Mouse (Mus musculus) urinary bladder, postnatal 36 days (tissue): ENCODE data around the gene Prkcz.

ENCODE experiments used
- DNase-seq, 2 experiments: peaks; one replicate each; pipeline ENCODE4 v3.0.0; 2022; ENCODE audit warnings: low spot score in 2 of 2, mixed read lengths in 1 of 2

Prkcz gene

DNA sequence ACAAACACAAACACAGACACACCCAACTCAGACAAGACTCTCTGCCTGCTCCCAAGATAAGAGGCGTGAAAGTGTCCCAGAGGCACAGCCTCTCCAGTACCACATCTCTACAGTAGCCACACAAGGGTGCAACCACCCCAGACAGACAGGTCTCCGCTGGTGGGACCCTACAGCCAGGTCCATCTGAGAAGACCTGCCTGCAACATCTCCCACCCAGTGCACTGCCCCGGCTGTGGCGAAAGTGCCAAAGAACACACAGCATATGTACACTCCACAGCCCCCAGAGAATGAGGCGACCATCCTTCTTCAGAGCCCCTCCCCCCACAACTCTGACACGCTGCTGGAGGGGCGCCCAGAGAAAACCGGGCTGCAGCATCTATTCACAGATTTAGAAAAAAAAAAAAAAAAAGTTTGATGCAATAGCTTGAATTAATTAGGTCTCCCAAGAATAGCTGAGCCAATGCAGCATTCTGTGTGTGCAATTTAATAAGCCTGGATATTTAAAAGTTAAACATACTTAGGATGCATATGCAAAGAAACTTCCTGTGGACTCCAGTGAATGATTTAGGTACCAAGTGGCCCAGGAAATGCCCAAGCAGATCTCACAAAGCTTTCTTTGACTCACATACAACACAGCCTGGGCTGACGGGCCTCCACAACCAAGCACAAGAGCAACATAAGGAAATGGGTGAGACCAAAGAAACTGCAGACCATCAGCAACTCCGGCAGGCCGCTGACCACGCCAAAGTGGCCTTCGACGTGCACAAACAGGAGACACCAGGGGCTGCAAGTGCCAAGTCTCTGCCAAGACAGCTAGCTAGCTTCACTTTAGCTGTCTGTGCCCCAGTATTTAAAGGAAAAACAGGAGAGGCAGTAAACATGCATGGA lies 140.7 kb downstream of the Prkcz start:
- DNase-seq, result no peak

DNA sequence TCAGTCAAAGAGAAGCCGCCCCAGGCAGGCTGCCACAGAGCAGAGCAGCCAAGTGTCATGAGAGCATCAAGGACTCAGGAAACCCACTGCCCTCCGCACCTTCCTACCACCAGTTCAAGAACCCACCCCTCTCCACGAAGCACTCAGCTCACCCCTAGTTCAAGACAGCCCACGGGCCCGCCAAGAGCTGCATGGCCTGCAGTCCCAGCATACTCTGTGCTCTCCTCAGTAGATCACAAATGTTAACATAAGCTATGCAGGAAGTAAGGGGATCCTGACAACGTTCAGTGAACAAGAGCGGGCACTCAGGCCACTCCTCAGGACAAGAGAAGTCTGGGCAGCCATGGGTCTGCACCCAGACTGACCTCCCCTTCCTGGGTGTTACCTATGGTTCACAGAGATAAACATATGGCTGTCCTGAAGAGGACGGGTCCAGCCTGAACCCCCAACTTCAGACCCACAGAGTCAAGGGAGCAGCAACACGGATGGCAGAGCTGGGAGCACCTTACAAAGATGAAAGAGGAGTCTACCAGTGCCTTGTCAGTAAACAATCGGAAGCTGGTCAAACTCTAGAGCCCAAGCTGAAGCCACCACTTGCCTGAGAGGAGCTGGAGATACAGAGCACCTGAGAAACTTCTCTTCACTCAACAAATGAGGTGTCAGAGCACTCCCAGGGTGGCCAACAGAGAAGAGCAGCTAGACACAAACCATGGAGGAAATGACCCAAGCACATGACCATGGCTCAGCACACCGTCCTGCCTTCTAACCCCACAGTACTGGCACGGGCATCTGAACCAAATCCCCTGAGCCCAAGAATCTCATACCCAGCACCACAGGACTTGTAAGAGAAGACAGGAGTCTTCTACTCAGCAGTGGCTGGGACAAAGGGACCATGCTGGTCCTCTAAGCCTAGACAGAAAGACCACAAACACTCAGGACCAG lies 141.6 kb downstream of the Prkcz start:
- DNase-seq, result no peak

DNA sequence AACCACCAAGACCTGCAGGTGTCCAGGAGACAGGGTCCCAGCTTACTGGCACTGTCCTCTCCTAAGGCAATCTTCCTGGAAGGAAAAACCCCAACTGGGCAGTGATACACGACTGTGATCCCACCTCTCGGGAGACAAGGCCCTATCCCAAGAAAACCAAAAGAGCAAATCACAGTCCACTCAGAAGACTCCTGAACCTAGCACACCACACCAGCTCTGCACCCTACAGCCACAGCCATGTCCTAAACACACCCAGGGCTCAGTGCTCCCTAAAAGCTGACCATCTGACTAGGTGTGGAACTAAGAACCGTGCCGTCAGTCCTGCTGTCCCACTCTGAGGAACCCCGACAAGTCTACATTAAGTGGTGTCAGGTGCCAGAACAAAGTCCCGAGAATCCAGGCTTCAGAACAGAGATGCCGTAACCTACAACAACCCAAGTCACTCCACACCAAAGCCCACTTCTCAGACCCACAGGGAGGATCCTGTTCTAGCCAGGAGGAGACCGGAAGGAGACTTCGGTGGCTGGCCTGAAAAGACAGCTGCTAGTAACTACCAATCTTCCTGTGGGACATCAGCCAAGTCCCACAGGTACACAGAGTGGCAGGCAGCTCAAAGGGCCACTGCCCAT lies 142.9 kb downstream of the Prkcz start:
- no peak for DNase-seq

DNA sequence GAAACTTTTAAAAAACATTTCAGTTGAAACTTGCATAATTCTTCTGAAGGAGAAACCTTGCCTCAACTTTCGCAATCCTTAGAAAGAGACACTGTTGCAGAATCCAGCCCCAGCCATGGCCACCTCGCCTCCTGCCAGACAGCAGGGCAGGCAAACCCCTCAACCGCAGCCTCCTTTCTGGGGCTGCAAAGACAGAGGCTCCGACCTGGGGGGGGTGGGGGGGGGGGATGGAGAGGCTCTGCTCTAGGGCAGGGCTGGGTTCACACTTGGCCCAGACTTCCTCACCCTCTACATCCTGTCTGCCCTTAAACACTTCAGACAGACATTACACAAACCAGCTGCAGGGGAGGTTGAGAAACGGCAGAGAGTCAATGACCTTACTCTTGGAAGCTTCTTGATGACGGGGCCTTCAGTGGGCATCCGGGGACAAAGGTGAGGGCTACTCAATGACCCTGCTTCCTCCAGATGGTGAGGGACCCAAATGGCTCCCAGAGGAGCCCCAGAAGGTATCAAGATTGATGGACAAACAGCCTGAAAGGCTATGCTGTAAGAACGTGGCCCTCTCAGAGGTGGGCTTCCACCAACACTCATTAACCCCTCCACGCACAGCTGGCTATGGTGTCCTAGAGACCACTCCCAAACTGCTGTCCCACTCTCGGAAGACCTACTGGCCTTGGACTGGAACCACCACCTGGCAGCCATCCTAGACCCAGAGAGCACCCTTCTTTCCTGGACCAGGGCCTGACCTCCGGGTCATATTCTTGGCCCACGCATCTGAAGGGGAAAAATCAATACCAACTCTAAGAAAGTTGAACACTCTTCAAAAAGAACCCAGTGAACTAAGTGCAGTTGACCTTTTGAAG lies 143.7 kb downstream of the Prkcz start:
- DNase-seq, result no peak

DNA sequence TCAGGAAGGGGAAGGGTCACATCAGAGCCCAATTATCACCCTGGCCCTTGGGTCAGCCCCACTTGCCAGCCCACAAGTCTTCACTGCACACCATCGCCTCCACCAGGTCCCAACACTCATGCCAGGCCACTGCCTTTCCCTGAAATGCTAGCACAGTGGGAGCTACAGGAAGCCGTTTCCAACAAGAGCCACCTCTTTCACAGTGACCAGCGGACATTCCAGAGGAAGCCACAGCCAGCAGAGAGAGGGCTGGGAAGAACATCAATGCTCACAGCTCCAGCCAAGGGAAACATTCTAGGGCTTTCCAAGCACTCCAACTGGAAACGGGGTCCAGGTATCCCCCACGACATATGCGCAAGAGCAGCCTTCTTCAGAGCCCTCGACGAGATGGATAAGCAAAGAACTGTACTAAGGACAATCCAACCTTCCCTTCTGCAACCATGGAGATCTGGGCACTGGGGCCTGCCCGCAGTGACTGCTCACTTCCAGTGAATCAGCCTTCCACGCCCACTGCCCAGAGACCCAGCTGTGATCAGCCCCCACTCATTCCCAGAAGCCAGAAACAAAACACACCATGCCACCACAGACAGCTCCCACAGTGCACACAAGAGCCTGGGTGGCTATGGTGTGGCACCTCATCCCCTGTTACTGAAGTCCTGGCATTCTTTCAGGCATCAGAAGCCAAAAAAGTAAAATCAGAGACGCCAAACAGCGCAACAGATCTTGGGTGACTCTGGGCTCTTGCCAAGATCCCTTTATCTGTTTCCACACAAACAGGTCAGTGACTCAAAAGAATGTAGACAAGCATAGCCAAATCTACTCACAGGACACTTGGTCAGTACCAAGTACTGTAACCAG lies 145.2 kb downstream of the Prkcz start:
- no peak for DNase-seq

DNA sequence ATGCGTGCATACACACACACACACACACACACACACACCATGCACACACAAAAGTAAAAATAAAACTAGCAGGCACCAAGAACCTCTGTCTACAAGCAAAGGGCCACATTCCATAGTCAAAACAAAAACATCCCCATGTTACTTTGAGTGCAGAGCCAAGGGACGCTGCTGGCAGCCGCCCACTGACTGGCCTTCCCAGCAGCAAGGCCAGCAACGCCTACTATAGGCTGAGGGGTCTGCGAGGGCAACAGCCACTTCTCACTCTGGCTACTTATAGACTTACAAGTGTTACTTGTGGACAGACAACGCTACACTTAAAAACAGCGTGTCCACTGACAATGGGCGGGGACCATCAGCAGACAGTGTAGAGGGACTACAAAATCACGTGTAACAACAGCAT lies 146.0 kb downstream of the Prkcz start:
- no peak for DNase-seq

DNA sequence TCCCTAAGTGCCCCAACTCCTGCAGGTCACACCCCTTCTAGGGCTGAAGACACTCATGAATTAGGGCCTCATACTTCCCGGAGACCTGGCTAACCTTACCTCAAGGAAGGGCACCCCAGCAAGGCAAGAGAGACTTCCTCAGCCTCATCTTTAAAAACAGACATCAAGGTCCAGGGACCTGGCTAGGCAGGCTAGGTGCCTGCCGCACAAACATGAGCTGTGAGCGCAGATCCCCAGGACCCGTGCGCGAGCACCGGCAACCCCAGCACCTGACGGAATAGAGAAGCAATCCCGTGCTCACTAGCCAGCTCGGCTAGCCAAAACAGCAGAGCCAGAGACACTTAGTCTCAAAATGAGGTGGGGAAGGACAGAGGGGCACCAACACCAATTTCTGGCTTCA lies 146.4 kb downstream of the Prkcz start:
- no peak for DNase-seq

DNA sequence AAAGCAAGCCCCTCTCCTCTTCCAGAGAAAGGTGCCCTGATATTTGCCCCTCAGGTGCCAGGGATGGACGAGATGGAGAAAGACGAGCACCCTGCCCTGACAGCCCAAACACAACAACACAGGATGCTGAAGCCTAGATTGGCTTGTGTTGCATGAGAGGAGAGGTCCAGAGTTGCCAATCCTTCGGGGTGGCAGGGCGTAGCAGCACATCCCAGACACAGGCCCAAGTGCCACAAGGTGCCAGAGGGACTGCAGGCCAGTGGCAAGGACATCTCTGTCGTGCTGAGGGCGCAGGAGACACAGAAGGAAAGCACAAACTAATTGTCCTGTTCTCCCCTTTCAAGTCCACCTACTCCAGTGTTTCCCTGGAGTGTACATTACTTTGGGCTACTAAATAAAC lies 147.0 kb downstream of the Prkcz start:
- no peak for DNase-seq

DNA sequence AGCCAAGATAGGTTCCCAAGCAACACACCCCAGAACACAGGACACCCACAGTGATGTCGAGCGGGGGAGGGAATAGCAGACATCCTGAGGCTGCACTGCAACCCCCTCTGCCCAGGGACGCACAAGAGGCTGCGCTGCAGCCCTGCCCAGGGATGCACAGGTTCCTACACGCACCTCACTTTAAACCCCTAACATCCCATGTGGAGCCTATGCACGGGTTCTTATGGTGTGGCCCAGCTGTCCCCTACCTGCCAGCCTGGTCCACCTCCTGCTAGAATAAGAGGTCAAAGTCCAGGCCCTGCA lies 147.5 kb downstream of the Prkcz start:
- no peak for DNase-seq

DNA sequence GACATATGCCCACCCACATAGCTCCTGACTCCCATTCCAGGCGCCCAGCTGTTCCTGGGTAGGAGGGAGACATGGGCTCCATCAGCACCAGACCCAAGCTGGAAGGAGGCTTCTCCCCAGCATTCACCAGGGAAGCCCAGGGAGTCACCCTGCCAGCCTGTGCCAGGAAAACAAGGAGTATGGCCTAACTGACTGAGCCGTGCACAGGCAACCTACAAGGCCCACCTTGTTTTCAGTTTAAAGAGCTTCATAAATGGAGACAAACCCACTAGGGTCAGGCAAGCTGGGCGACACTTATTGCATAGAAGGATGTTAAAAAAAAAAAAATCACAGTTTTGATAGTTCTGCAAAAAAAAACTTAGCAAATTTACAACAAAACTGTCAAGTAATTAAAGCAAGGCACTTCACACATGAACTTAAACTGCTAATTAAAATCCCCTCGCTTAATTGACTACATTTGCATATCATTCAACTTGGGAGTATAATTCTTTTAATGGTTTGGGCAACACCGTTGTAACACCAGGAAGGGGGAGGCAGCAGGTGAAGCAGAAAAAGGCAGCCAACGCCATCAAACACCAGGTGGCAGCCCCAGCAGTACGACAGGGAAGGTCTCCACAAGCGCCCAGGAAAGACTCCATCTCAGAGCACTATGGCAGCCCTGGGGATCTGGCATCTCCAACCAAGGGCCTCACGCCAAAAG lies 148.0 kb downstream of the Prkcz start:
- DNase-seq, result no peak
